Mouse (Mus musculus) embryonic fibroblast, embryonic 13.5 days (primary cell): Measurements from ENCODE around the gene Adgrb2.
A peak's percentile ranks its signal among the peaks of the same experiment; 100 is the strongest.

Experiments used
- CTCF ChIP-seq: IDR thresholded peaks from 2 replicates; pipeline ENCODE4 v1.5.1; 2011; ENCODE audit warnings: mild to moderate bottlenecking, control low read depth, low read length, moderate library complexity, borderline replicate concordance; ENCODE audit not compliant: insufficient read depth
- POLR2A ChIP-seq: IDR thresholded peaks from 2 replicates; pipeline ENCODE4 v1.6.1; 2011; ENCODE audit warnings: low read depth, mild to moderate bottlenecking, control low read depth, low read length, moderate library complexity

- TF ChIP-seq POLR2A (no peak), CTCF (peak; percentile 45; the same call in 1 of the 2 replicates)
Observed at GRCm38 (mm10) chr4:129983764-129984420, 778 bp upstream of the Adgrb2 start.
